Mouse (Mus musculus) left cerebral cortex, adult 6 months (tissue): ENCODE data around the gene Mrpl4. TPM values are rescaled to one million over a fixed set of nuclear protein-coding genes. Genes with fewer than 3 reads are reported as not detected.

Experiments
- long read RNA-seq, 2 experiments: library from polyadenylated mRNA; unstranded; transcript quantifications; one replicate each; pipeline ENCODE4 v2.0.0; 2019 to 2020
- polyA plus RNA-seq: library from polyadenylated mRNA; unstranded; fragments of <200 nt; fragmentation: Nextera tagmentation; gene quantifications from 2 replicates; pipeline ENCODE4 v1.2.3, GENCODE M21; 2021

Mrpl4 gene
- 126 and 147 TPM in 2 replicates for polyA plus RNA-seq
- long read RNA-seq, experiment 1, transcript Mrpl4-201 (9 exons, 1,288 nt): major isoform, 115 of 192 reads
- long read RNA-seq, experiment 1, transcript Mrpl4-202 (5 exons, 2,317 nt): minor isoform, 8 of 192 reads
- long read RNA-seq, experiment 1, partial matches to known transcripts: 12 of 192 reads
- long read RNA-seq, experiment 1, other reads (novel, unspliced or antisense): 57 of 192 reads
- long read RNA-seq, experiment 2, transcript Mrpl4-201 (9 exons, 1,288 nt): major isoform, 87 of 122 reads
- long read RNA-seq, experiment 2, partial matches to known transcripts: 12 of 122 reads
- long read RNA-seq, experiment 2, other reads (novel, unspliced or antisense): 23 of 122 reads

DNA sequence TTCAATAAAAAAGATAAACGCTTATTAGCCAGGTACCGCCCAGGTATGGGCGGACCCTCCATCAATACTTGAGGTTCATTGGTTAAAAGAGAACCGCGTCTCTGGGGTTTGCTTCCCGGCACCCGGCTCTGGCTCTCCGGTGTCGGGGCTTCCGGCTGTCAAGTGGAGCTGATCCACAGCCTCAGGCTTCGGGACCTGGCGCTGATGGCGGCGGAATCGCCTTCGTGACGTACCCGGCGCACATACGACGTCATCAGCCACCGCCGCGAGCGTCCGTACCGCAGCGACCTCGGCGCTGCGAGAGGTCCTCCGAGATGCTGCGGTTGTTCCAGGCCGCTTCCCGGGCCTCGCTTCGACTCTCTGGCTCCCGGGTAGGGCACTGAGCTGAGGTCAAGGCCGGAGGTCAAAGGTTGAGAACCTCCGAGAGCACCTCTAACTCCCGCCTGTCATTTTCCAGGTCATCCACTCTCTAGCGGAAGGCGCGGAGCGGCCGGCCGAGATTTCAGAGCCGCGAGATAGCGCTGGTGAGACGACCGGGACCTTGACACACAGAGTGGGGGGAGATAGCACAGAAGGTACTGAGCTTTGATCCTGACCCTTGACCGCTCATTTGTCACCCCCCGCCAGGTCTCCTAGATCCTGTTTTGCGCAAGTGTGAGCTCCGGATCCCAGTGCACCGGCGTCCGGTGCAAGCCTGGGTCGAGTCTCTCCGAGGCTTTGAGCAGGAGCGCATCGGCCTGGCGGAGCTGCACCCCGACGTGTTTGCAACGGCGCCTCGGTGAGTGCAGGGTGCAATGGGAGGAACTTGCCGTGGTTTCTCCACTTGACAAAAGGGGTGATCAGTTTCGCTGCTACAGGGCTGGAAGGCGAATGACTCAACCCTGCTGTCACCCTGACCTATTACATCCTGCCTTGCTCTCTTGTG lies at the start of gene Mrpl4:
Gene Mrpl4 (plus strand): TSS at position 112 of the 925 bp plus-strand sequence.

DNA sequence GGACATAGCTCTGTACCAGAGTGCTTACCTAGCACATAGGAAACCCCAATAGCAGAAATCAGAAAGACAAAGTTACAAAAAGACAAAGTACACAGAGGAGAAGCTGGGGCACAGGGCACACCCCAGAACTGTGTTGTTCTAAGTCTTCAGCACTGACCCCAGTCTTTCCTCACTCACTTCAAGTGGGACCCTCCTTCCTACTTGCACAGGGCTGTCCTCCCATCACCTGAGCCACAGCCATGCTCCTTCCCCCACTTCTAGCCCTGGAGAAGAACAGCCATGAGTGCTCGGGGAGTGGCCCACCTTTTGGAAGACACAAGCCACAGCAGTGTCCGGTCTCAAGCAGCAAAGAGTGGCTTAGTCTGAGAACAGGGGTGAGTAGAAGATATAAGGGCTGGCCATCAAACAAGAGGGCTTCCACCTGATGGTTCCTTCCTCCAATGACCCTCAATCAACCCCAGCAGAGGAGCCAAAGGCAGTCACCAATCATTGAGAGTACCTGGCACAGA lies 43.1 kb upstream of the Mrpl4 start, which contains the start of gene Dnmt1:
Gene Dnmt1 (minus strand): TSS at position 459 of the 509 bp plus-strand sequence.

DNA sequence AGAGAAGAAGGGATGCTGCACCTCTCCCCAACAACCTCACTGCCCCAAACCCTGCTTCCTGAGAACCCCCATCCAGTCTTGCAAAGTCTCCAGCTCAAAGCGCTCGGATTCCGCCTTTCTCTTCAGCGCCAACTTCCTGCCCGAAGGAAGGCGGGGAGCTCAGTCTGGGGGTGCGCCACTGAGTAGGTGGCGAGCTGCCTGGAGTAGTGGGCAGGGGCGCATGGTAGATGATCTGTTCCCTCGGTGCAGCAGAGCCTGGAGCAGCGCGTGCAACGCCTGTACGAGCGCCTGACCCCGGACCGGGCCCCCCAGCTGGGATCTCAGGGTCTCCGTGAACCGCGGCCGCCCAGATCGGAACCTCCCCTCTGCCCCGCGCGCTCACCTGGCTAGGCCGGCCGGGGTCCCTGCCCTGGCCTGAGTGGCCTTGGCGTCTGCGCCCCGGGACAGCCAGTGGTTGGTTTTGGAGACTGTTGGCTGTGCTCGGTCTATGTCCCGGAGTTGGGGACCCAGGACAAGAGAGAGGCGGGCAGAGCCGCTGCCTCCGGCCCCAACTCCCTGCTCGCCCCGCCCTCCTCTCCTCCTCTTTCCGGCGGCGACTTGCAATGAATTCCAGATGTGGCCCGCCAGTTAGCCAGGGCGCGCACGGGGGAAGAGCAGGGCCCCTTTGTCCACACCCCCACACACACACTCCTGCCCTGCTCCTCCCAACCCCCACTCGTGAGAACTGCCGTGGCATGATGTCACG lies 26.1 kb upstream of the Mrpl4 start, which contains the start of gene S1pr2:
Gene S1pr2 (minus strand): TSS at position 566 of the 745 bp plus-strand sequence.

DNA sequence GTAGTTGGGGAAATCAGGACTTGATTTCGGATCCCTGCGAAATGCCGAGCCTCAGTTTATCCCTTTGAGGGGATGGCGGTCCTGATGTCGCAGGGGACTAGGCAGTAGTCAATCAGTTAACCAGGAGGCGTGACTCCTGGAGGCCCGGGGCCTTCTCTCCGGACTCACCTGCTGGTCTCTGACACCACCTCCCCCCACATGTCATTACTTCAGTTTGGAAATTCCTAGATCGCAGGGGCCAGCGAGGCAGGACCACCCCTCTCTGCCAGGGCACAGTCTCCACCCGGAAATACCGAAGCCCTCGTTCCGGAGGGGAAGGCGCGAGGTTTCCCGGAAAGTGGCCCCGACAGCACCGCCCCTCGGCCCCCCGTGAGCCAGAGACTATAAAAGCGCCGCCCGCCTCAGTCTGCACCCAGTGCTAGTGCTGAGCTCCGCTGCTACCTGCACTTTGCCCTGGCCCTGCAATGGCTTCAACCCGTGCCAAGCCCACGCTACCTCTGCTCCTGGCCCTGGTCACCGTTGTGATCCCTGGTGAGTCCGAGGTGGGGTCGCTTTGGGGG lies 13.1 kb downstream of the Mrpl4 start, which contains the start of gene Icam1:
Gene Icam1 (plus strand): TSS at position 415 of the 560 bp plus-strand sequence.

DNA sequence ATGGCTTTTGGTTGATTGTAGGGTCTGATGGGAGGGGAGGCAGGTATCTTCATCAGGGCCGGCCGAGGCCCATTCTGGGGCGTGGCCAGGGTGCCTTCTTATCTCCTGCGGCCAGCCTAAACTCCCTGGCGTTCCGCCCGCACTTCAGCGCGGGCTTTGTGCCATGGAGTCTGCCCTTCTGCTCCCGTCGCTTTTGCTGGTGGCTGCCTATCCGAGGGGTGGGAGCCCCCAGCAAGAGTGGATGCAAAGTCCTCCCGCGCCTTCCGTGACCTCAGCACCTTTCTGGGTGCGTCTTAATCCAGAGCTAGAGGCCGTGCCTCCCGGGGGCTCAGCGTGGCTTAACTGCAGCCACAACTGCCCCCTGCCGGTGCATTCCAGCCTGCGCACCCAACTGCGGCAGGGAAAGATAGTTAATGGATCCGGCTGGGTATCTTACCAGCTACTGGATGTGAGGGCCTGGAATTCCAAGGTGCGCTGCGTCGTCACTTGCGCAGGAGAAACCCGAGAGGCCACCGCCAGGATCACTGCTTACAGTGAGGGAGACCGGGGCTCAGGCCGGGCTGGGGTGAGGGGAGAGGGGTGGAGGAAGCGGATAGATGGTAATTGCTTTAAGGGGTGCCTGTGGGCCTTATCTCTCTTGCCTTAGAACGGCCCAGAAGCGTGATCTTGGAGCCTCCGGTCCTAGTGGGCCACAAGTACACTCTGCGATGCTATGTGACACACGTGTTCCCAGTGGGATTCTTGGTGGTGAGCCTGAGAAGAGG lies 26.9 kb downstream of the Mrpl4 start, which contains the start of gene Icam4:
Gene Icam4 (plus strand): TSS at position 83 of the 764 bp plus-strand sequence.

DNA sequence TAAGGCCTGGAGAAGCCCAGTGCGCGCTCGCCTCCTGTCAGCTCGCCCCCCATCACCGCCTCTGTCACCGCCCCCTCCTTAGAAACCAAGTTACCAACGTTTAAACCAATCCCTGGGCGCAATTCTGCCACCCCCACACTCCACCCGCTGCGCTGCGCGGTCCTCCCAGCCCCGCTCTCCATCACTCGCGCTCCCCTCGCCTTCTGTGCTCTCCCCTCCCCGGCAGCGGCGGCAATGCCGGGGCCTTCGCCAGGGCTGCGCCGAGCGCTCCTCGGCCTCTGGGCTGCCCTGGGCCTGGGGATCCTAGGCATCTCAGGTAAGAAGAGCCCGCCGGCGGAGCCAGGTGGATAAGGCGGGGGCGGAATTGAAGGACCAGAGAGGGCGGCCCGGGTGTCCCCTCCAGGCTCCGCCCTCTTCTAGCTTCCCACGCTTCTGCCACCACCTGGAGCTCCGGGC lies 29.4 kb downstream of the Mrpl4 start, which contains the start of gene Icam5:
Gene Icam5 (plus strand): TSS at position 178 of the 456 bp plus-strand sequence.

Other genes starting within 250 kb of the Mrpl4 start
- 0.04 TPM in 1 of 2 replicates, not detected in the other for gene Col5a3, start 187.7 kb upstream of the Mrpl4 start, polyA plus RNA-seq
- not detected in 2 replicates for gene Rdh8, start 184.2 kb upstream of the Mrpl4 start, polyA plus RNA-seq
- gene A230050P20Rik, start 134.1 kb upstream of the Mrpl4 start, polyA plus RNA-seq: 31.5 and 53.5 TPM in 2 replicates
- 18.3 and 24.4 TPM in 2 replicates for gene Angptl6, start 123.0 kb upstream of the Mrpl4 start, polyA plus RNA-seq
- gene Ppan, start 114.6 kb upstream of the Mrpl4 start, polyA plus RNA-seq: 10.1 and 15.6 TPM in 2 replicates
- gene Eif3g, start 104.1 kb upstream of the Mrpl4 start, polyA plus RNA-seq: 173 and 203 TPM in 2 replicates
- gene Dnmt1, start 42.9 kb upstream of the Mrpl4 start, polyA plus RNA-seq: 9.2 TPM in 2 replicates
- gene S1pr2, start 26.0 kb upstream of the Mrpl4 start, polyA plus RNA-seq: 1.8 and 2.1 TPM in 2 replicates
- gene Icam1, start 13.2 kb downstream of the Mrpl4 start, polyA plus RNA-seq: 1.4 and 1.5 TPM in 2 replicates
- gene Icam4, start 26.6 kb downstream of the Mrpl4 start, polyA plus RNA-seq: 3.2 and 3.8 TPM in 2 replicates
- gene Icam5, start 29.3 kb downstream of the Mrpl4 start, polyA plus RNA-seq: 68.4 and 74.1 TPM in 2 replicates
- gene Zglp1, start 64.4 kb downstream of the Mrpl4 start, polyA plus RNA-seq: not detected in 2 replicates
- gene Gm49373, start 70.4 kb downstream of the Mrpl4 start, polyA plus RNA-seq: 0.46 and 0.58 TPM in 2 replicates
- 212 and 230 TPM in 2 replicates for gene Fdx1l, start 70.9 kb downstream of the Mrpl4 start, polyA plus RNA-seq
- gene Gm38431, start 89.3 kb downstream of the Mrpl4 start, polyA plus RNA-seq: 5.8 and 7.4 TPM in 2 replicates
- 4.0 and 8.1 TPM in 2 replicates for gene Raver1, start 89.3 kb downstream of the Mrpl4 start, polyA plus RNA-seq
- 2.4 and 2.9 TPM in 2 replicates for gene Tyk2, start 128.5 kb downstream of the Mrpl4 start, polyA plus RNA-seq
- gene Cdc37, start 147.2 kb downstream of the Mrpl4 start, polyA plus RNA-seq: 167 and 170 TPM in 2 replicates
- 29.6 and 36.5 TPM in 2 replicates for gene Pde4a, start 163.0 kb downstream of the Mrpl4 start, polyA plus RNA-seq
- 53.0 and 60.6 TPM in 2 replicates for gene Keap1, start 236.6 kb downstream of the Mrpl4 start, polyA plus RNA-seq
- 18.4 and 20.5 TPM in 2 replicates for gene S1pr5, start 245.7 kb downstream of the Mrpl4 start, polyA plus RNA-seq